Mouse (Mus musculus) kidney, adult 10 weeks (tissue): ENCODE measurements around the gene Nppb. TPM values are rescaled to one million over a fixed set of nuclear protein-coding genes. Genes with fewer than 3 reads are reported as not detected.

ENCODE experiments used
- polyA plus RNA-seq: library from polyadenylated mRNA; stranded (reverse); fragments of 350-450 nt; fragmentation: Illumina TruSeq; extraction: RNeasy Lipid Tissue Mini Kit (QIAGEN cat#74804); gene quantifications from one replicate; pipeline ENCODE4 v1.2.3, GENCODE M21; 2014; ENCODE audit warnings: low read depth, low replicate concordance

Nppb gene
- not detected for polyA plus RNA-seq

DNA sequence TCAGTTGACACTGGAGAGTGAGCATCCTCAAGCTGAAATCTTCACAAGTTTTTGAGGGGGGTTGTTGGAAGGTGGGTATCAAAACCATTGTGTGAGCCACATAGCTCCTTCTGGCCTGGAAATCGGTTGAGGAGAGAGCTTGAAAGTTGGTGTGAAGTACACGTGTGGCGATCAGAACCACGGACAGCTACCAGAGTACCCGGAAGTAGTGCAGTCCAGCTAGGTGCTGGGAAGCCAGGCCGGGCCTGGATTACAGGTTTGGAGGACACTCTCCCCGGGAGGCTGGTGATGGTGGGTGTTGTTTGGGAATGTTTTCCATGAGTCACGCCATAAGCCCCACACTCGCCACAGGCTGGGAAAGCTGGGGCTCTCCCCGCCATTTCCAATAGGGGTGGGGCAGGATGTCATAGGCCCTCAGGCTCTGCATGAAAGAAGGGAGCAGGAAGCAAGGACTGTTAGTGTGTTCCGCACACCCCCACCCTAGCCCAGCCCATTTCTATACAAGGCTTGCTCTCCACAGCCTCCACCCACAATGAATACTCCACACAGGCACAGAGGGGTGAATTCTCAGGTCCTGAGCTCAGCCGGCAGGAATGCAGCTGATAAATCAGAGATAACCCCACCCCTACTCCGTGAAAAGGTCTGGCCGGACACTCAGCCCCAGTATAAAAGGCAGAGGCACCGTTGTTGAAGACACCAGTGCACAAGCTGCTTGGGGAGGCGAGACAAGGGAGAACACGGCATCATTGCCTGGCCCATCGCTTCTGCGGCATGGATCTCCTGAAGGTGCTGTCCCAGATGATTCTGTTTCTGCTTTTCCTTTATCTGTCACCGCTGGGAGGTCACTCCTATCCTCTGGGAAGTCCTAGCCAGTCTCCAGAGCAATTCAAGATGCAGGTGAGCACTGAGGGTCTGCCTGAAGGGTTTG, at the start of gene Nppb:
Gene Nppb, plus strand, starts transcription at position 584 of the 928 bp plus-strand sequence.

DNA sequence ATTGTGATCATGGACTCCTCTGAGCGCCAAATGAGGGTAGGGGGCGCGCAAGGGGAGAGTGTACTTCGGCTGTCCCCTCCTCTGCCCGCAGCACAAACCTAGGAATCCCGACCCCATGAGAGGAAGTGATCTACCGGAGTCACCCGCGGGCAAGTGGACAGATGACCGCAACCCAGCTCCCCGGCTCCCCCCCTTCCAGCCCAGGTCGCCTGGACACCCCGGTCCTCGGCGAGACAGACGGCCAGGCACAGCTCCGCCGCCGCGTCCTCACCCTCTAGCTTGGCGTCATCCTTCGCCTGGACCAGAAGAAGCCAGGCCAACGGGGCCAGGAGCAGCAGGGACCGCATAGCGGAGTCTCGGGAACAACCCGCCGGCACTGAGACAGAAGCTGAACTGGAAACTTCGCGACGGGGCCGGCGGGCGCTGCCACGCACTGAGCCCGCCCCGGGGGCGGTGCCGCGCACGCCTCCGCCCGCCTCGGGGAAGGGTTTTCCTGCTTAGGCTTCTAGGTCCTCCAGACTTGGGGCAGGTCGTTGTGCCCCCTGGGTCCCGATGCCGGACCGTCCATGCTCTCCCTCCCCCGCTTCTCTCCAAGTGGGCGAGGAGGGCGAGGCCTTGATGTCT, 49.1 kb upstream of the Nppb start, which contains the start of gene Plod1:
Gene Plod1, minus strand, starts transcription at position 437 of the 624 bp plus-strand sequence.

DNA sequence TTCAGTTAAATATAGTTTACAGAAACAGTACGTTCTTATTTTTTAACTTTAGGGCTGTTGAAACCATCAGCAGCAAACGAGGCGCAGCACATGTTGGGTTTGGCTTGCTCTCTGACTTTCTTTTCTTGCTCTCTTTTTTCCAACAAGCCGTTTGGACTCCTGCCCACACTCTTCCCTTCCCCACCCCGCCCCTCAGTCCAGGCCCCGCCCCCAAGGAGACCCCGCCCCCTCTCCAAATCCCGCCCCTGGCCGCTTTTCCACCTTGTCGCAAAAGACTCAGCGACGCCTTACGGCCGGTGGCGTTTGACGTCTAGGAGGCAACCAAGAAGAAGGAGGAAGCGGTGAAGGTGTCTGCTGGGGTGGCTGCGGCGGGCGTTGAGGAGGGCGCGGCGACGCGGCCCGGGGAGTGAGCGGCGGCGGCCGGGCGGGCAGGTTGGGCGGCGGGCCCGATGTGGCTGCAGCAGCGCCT, 45.0 kb upstream of the Nppb start, which contains the start of gene 2510039O18Rik:
Gene 2510039O18Rik, plus strand, starts transcription at position 320 of the 469 bp plus-strand sequence.

DNA sequence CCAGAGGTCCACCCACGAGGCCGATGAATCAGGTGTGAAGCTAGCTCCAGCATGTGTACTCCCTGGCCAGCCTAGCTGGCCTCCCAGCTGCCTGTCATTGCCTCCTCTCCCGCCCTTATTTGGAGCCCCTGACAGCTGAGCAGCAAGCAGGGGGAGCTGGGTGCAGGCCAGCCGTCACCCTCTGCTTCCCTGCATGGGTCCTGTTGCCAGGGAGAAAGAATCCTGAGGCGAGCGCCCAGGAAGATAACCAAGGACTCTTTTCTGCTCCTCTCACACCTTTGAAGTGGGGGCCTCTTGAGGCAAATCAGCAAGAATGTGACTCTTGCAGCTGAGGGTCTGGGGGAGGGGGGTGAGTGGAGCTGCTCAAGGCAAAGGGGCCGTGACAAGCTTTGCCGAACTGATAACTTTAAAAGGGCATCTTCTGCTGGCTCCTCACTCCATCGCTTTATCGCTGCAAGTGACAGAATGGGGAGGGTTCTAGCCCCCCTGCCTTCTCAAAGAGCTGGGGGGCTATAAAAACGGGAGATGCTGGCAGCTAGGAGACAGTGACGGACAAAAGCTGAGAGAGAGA, 14.7 kb downstream of the Nppb start, which contains the start of gene Nppa:
Gene Nppa, plus strand, starts transcription at position 521 of the 571 bp plus-strand sequence.

Other genes starting within 250 kb of the Nppb start
- 53.2 TPM for gene Zfp984, start 176.0 kb upstream of the Nppb start, polyA plus RNA-seq
- 19.8 TPM for gene Zfp933, start 137.4 kb upstream of the Nppb start, polyA plus RNA-seq
- 0.24 TPM for gene Miip, start 117.0 kb upstream of the Nppb start, polyA plus RNA-seq
- 9.0 TPM for gene Fv1, start 116.8 kb upstream of the Nppb start, polyA plus RNA-seq
- gene Mfn2, start 81.1 kb upstream of the Nppb start, polyA plus RNA-seq, result 22.1 TPM
- gene Plod1, start 49.0 kb upstream of the Nppb start, polyA plus RNA-seq, result 1.7 TPM
- 7.5 TPM for gene 2510039O18Rik, start 44.9 kb upstream of the Nppb start, polyA plus RNA-seq
- gene Nppa, start 14.9 kb downstream of the Nppb start, polyA plus RNA-seq, result not detected
- gene Clcn6, start 53.0 kb downstream of the Nppb start, polyA plus RNA-seq, result 6.7 TPM
- 2.7 TPM for gene Mthfr, start 53.3 kb downstream of the Nppb start, polyA plus RNA-seq
- 17.1 TPM for gene Agtrap, start 102.2 kb downstream of the Nppb start, polyA plus RNA-seq
- gene Mad2l2, start 144.6 kb downstream of the Nppb start, polyA plus RNA-seq, result 1.5 TPM
- gene Draxin, start 144.9 kb downstream of the Nppb start, polyA plus RNA-seq, result not detected
- gene Fbxo6, start 166.4 kb downstream of the Nppb start, polyA plus RNA-seq, result 1.1 TPM
- 2.9 TPM for gene Fbxo44, start 174.7 kb downstream of the Nppb start, polyA plus RNA-seq
- not detected for gene Fbxo2, start 174.8 kb downstream of the Nppb start, polyA plus RNA-seq